Mouse (Mus musculus) megakaryocyte progenitor cell, adult 5-6 weeks (primary cell): ENCODE measurements around the gene Klhdc4. TPM values are rescaled to one million over a fixed set of nuclear protein-coding genes. Genes with fewer than 3 reads are reported as not detected.

Experiments used
- ATAC-seq: replicated peaks from 2 replicates; pipeline ENCODE4 v1.8.0; 2016; ENCODE audit warnings: mild to moderate bottlenecking, moderate TSS enrichment, inconsistent platforms; ENCODE audit not compliant: poor library complexity
- total RNA-seq, 2 experiments: library from RNA; stranded (forward) in 1 of 2; stranded (reverse) in 1 of 2; fragments of 157-497, 149-512 nt in 1 of 2; fragments of 200-1000 nt in 1 of 2; gene quantifications; 2 replicates each; pipeline versions ENCODE4 v1.2.3 to v1.2.4; 2015 to 2017

Gene Klhdc4
- total RNA-seq (2015) = 16.5 and 18.6 TPM in 2 replicates
- total RNA-seq (2017) = 46.1 and 46.9 TPM in 2 replicates

DNA sequence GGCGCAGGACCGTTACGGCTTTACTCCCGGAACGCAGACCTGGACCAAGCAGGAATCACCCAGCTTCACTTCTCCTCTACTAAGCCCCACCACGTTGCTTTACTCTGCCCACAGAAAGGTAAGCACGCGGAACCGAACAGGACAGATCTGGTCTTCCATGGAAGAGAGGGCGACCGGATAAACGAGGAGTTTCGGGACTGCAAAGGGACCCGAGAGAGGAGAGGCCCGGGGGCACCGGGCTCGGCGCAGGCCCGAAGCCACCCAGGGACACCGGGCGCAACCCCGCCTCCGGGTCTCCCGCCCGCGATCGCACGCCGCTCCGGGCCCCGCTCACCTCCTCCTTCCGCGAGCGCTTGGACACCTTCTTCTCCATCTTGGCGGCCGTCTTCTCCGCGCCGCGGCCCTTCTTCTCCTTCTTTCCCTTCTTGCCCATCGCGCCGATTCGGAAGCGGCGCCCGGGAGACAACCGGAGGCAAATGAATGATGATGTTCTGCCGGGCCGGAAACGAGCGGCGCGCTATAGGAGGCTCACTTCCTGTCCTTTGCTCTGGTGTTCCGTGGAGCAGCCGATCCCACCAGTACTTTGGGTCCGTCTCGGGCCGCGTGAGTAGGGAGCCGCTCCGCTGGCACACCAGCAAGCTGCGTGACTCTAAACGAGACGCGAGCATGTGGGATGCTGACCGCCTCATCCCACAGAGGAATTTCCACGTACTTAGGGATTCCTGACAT, at the start of gene Klhdc4:
Klhdc4 (minus strand) TSS at position 522 of the 729 bp plus-strand sequence.
- peak; percentile 98 for ATAC-seq

DNA sequence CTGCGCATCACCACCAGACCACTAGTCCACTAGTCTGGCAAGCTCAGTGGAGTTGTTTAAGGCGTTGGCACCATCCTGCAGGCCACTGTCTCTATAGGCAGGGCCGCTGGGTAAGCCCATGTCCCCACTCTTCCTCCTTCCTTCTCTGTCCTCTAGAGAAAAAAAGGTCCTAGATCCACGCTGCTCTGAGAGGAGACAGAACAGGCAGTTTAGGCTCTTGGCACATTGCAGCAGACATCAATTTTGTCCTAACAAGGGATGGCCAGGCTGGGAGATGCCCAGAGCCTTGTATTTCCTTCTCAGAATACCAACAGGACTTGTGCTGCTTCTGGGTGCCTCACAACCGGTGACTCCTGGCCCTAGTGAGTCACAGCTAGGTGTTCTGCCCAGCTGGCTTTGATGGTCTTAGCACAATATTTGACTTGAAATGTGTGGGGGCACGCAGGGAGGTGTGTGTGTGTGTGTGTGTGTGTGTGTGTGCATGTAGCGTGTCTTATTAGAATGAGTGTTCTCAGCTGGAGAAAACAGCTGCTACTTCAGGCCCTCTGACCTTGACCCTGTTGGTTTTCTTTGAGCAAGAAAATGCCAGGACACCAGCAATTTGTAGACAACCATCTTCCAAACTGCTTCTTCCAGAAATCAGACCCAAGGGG, 48.6 kb upstream of the Klhdc4 start:
- ATAC-seq = no peak

DNA sequence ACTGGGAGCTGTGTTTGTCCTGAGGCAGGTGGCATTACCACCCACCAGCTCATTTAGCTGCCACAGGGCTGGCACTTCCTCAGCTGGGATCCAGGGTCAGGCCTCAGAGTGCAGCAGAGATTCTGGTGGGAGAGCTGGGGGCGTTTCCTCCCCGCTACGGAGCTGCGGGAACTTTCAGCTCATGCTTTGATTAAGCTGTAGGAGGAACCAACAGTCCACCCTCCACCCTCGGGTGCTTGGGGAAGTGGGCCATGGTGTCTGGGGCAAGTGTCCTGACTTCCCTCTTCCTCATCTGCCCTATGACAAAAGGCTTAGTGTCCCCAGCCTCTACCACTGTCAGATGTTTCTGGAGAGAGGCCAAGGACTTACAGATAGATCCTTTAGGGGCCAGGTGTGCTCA, 47.8 kb upstream of the Klhdc4 start:
- peak; percentile 74 for ATAC-seq

DNA sequence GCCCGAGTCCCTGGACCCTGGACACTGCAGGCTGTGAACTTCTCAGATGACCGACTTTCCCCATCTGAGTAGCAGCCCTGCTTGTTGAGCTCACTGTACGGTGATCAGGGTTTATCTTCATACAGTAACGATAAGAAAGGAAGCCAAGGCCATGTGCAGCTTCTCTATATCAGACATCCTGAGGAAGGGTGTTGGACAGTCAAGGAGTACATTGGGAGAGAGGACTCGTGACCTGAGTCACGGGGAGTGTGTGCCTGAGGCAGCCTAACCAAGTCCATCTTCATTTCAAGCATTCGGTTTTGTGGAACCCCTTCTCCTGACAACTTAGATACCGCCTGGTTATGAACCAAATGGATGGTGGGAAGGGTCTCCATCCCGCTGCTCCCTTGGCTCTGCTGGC, 46.1 kb upstream of the Klhdc4 start:
- no peak for ATAC-seq

DNA sequence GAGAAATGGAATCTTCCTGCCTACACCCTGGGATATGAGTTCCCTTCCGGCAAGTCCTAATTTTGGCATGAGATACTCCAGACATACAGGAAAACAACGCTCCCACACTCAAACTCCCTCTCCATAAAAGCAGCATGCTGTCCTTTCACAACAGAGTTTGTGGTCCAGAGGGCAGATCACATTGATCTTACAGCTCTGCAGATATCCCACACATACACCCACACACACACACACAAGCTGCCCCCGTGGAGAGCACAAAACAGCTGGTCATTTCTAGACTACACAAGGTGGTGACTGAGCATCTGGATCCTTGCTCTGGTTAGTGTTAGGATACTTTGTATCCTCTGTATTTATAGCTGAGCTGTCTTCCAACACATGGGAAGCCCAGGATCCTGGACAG, 45.7 kb upstream of the Klhdc4 start:
- no peak for ATAC-seq

DNA sequence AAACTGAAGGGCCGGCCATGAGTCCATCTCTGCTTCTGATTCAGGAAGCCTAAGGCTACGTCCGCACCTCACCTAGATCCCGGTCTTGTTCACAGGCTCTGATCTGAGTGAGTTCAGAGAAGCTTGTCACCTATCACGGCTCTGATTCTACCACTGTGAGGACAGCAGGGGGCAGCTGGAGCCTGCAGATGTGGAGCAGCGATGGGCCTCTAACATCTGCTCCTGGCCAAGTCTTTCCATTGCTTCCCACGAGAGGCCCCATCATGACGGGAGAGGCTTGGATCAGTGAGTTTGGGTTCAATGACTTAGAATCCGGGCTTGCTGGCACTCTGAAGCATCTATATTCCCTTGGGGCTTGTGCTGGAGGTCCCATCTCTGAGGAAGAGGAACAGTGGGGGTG, 44.7 kb upstream of the Klhdc4 start:
- ATAC-seq = peak; percentile 44

DNA sequence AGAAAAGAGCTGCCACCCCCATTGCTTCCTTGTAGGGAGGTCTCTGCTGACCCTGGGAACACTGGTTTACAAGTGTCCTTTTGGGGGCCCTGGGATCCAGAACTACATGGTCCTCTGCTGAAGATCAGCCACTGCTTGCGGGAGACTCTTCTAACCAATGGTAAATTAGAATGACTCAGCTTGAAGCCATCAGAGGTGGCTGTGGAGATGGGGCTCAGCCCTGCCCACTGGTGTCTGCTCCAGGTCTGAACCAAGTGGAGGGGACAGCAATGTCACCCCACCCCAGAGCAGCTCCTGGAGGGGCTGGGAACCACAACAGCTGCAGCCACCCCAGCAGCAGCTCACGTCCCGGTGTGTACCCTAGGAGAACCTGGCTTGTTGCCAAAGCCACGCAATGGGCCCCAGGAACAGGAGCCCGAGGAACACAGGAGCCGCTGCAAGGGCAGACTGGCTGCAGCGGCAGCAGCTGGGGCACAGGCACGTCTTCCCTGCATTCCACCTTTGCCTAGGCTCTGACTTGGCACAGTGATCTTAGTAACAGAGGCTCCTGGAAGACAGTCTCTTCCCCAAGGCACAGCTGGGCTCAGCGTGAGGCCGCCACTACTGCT, 42.6 kb upstream of the Klhdc4 start:
- ATAC-seq = peak; percentile 30; the same call in 1 of the 2 replicates

DNA sequence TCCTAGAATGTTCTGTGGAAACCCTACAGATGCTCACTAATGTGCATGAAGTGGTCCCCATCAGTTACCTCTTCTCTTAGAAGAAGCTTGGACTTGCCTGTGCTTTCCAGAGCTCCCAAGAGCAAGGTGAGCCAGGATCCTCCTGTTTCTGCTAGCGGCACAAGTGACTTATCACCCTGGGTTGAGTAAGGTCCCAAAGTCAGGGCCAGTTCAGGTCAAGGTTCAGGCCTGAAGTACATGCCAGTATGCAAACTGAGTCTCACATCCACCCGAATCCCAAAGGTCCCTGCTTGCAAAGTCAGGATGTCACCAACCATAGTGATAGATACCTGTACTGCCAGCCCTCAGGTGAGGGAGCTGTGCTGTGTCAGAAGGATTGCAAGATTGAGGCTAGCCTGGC, 40.8 kb upstream of the Klhdc4 start:
- no peak for ATAC-seq

DNA sequence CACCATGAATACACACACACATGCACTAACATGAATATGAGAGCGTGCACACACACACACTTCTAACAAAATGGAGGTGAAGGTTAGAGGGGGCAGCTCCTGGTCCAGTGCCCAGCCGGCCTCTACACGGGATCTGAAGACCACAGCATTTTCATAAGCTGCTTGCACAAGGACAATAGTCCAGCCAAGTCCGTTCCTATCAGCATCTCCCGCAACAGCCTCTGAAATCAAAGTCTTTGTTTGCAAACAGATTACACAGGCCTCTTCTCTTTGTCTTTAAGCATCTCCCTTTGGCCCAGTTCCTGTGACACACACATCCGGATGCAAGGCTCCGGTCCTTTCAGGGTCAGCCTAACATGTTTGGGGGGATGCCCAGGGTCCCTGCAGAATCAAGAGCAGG, 39.5 kb upstream of the Klhdc4 start:
- ATAC-seq = no peak

DNA sequence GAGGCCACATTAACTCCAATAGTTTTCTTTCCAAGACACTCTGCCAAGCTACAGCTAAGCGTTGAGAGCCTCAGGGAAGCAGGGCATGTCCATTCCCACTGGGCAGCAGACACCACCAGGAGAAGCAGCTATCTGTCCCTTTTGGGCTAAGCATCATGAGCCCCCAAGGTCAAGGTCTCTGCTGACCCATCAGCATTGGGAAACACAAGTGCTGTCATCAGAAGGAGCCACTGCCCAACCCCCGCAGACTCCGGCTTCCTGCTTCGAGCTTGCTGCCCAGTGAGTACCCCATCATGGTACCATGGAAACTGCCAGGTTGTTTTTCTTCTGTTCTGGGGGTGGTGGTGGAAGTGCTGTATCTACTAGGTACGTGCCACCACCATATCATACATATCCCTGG, 38.8 kb upstream of the Klhdc4 start:
- no peak for ATAC-seq

DNA sequence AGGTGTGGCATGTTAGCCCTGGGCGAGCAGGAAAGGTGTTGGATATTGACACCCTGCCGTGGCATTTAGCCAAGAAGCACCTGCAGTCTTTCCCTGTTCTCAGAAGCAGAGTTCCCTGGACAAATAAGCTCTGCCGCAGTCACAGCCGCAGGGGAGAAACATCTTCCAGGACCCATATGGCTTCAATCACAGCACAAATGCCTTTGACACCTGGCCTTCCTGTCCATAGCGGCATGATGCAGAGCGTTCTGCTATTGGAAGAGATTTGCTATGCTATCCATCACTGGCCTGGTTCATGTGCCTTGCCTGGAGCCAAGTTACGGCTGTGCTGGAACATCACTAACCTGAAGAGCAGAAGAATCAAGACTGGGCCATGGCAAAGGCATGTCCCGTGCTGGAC, 36.0 kb upstream of the Klhdc4 start:
- ATAC-seq = no peak

DNA sequence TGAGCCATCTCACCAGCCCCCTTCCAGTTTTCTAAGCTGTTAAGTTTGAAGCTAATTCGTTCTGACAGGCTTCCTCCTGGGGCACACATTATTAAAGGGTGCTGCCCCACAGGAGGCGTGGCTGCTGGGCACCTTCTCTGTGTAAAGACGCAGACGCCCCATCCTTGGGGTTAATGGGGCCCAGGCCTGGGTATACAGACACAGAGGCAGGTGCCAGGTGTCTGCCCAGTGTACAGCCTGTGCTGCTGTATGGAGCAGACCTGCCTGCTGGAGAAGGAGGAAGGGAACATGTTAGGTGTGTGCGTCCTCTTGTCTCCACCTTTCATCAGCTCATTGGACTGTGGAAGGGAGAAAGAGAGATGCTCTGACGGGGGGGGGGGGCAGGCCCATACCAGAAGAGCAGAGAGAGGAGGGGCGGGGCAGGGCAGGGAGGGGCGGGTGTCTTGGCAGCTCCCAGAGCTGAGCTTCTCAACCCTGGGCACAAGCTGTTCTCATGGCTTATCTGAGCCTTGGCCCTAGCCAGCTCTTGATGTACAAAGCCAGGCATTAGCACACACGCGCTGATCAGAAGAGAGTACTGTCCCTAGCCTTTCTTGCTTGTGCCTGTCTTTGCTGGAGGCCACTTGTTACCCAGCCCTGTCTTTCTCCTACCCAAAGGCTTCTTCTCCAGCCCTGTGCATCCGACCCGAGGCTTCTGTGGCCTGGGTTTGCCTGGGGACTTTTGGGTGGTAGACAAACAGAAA, 32.6 kb upstream of the Klhdc4 start:
- ATAC-seq = peak; percentile 49

DNA sequence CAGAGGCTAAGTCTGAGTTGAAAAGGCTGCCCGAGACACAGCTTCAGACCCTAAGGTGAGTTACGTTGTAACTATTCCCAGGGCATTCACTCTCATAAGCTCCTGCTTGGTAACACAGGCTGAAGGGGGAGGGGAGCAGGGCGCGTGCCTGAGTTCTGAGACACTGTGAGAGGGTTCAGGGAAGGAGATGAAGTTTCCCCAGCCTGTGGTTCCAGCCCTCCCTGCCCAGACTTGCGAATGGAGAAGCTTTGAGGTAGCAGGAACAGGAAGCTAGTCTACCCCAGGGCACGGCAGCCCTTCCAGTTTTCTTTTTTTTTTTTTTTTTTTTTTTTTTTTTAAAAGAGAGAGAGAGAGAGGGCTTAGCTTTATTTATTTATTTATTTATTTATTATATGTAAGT, 31.9 kb upstream of the Klhdc4 start:
- peak; percentile 87 for ATAC-seq

DNA sequence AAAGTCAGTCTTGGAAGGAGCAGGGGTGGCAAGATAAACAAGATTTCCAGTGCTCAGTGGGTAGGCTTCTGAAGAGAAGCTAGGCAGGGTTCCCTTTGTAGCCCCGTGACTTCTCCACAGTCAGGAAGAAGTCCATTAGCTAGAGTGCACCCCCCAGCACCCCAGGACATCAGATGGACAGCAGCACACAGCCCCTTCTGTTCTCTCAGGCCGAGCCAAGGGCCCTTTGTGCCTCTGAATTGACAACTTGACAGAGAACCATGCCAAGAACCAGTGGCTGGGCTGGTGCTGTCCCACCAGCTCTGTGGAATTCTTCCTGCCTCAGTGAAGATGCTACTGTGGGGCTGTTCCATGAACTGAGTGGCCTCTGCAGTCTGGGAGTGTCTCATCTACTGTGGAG, 28.4 kb upstream of the Klhdc4 start:
- ATAC-seq = no peak

DNA sequence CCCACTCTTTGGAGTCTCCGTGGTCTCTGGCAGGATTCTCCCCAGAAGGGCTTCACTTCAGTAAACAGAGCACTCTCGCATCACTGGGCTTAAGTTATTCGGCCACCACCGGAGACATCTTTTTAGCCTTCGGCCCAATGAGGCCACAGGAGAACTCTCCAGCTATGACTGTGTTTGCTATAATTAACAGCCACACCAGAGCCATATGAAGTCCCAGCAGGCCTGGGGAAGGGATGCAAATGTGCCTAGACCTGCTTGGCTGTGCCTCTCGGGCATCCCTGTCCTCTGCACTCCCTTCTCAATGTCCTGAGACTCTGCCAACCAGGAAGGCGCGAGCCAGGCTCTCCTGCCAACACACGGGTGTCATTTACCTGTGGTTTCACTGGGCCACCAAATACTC, 28.0 kb upstream of the Klhdc4 start:
- ATAC-seq = no peak

DNA sequence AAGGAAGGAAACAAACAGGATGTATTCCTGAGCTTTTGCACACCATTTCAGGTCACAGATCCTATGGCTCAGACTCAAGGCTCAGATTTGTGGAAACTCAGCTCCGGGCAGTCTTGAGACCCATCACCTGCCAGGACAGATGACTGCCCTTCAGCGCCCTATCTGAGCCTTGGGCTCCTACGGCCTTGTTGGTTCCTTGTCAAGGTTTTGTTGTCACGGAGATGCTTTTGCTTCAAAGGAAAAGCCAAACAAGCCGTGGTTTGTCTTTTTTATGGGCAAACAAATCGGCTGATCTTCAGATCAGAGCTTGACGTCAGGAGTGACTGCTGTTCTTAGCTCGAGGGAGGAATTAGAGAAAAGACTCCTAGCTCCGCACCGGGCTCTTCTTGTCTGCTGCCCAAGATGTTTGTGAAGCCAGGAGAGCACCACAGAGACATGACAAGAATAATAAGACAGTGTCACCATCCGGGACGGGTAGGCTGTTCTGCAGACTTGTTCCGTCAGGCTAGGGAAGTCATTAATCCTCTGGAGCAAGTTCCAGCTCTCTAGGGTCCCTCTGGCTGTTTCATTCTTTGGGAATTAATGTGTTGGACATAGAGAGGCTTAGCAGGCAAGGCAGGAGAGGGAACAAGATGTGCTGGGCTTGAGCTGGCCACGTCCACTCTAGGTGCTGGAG, 26.8 kb upstream of the Klhdc4 start:
- no peak for ATAC-seq

DNA sequence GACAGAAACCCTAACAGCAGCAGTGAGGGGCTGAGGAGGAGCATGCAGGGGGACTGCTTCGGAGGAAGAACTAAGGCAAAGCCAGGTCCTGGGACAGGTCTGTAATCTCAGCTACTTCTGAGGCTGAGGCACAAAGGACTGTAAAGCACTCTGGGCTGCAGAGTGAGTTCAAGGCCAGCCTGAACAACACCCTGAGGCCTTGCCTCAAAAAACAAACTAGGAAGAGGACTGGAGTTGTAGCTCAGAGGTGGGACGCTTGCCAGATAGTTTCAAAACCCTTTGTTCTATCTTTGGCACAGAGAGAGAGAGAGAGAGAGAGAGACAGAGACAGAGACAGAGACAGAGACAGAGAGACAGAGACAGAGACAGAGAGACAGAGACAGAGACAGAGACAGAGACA, 24.2 kb upstream of the Klhdc4 start:
- ATAC-seq = no peak

DNA sequence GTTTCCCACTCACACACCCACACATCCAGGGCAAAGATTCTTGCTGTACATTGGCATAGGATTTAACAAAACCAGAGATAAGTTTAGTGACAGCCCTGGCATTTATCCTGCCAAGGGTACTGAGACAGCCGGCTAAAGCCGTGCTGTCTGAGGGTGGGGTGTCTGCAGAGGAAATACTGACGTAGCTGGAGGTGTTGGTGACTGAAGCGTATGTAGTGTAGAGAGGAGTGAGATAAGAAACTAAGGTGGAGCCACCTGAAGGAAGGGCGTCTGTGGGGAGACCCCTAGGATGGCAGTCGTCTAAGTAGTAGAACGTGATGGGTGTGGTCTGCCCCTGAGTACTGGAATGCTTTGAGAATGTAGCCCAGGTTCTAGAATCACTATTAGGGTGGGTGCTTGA, 23.1 kb upstream of the Klhdc4 start:
- no peak for ATAC-seq

DNA sequence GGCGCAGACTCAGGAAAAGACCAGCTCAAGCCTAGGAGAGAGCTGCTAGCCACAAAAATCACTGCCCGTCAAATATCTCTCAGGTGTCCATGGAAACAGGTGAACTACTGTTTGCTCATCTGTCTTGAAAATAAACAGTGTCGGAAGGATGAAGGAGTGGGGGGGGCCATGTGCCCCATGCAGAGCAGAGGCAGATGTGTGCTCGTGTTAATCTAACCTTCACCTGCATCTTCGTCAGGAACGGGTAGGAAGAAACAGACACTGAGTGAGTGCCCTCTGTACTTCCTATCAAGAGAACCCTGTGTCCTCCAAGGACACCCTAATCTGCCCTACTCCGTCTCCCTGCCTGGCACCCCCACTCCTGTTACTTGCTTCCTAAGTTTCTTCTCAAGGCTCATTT, 22.3 kb upstream of the Klhdc4 start:
- ATAC-seq = no peak

DNA sequence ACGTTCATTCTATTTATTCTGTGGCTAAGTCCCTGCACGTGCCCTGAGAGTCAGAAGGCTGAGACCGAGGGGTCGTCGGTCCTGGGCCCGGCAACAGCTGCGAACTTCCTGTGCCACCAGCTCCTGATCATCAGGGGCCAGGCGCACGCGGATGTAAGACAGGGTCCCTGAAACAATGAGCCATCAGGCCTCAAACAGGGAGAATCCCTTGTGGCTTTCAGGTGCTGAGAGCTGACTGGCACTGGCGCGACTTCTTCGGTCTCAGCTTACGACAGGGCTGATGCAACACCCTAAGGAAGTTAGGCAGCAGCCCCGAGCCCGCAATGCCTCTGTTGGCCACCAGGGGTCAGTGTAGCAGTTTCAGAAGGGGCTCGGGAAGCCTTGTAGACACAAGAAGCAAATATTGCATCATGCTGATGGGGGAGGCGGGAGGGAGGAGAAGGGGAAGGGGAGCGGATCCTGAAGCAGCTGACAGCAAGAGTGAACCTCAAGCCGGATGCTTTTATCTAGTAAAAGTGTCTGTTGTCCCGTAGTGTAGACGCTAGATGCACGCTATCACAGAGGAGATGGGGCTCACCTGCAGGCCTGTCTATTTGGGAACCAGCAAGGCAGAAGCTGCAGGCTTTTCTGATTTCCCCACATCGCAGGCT, 21.6 kb upstream of the Klhdc4 start:
- ATAC-seq = peak; percentile 84

DNA sequence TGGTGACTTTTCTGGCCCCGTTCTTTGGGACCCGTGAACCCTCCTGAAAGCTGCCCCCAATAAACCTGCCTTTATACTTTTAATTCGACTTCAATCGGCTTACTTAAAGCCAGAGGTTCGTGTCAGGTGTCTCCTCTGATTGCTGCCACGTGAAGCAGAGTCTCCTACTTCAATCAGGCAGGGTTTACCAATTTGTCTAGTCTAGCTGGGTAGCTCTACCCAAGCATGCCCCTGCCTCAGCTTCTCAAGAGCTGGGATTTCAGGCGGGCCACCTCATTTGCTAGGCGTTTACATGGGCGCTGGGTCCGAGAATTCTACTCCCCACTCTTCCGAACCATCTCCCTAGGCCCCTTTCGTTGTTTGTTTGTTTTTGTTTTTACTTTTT, 21.1 kb upstream of the Klhdc4 start:
- no peak for ATAC-seq
